Mouse (Mus musculus) adrenal gland (tissue): ENCODE measurements around the gene Fbxo7.
"Not testable (repeated sequence)": the region's sequence is repeated elsewhere in the genome, so short reads cannot be mapped to it uniquely, and the experiment has no call there.

Experiments used
- intact Hi-C: fragments of 180-260 bp; cut with DNase I; formaldehyde crosslinking; loops from one replicate; pipeline ENCODE4 v1.15.1; 2025
- long read RNA-seq, 2 experiments: library from polyadenylated mRNA; unstranded; transcript quantifications; one replicate each; pipeline ENCODE4 v2.0.0; 2020; ENCODE audit warnings: borderline replicate concordance in 1 of 2; ENCODE audit not compliant: insufficient replicate concordance in 1 of 2

Fbxo7 gene
- long read RNA-seq, experiment 1, full-length matches to known transcripts, result 32 of 35 reads
- long read RNA-seq, experiment 1, partial matches to known transcripts, result 1 of 35 reads
- long read RNA-seq, experiment 1, other reads (novel, unspliced or antisense), result 2 of 35 reads
- long read RNA-seq, experiment 2, full-length matches to known transcripts, result 20 of 25 reads
- long read RNA-seq, experiment 2, partial matches to known transcripts, result 2 of 25 reads
- long read RNA-seq, experiment 2, other reads (novel, unspliced or antisense), result 3 of 25 reads

- intact Hi-C loops, result loop anchor here (5.0 kb wide), 1 partner anchor 55 kb away; no protein-coding TSS in a partner anchor
Observed at GRCm38 (mm10) chr10:86021749-86022473, at the start of gene Fbxo7. Fbxo7 (plus strand) TSS chr10:86021972.

DNA sequence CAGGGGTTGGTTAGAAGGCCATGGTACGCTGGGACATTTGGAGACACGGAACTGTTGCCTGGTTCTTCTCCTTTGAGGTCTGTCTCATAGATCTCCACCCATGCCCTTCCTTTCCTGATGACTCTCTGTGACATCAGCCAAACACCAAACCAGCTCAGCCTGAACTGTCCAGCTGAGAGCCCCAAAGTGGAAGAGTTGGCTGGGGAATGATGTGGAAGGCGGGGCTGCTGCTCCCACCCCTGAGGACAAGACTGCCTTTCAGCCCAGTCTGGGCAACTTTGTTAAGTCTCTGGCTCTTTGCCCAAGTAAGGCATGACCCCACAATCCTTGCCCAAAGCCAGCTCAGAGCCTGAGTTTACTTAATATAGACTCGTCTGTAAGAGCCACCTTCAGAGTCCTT is 48.9 kb upstream of the Fbxo7 start:
- intact Hi-C loops, result no loop called here

- intact Hi-C loops, result no loop called here
Observed at GRCm38 (mm10) chr10:85989412-85990115, 32.2 kb upstream of the Fbxo7 start.

GRCm38 (mm10) chr10:85992412-85992811 is 29.4 kb upstream of the Fbxo7 start:
- intact Hi-C loops, result no loop called here

GRCm38 (mm10) chr10:85993836-85994235 is 27.9 kb upstream of the Fbxo7 start:
- intact Hi-C loops, result no loop called here

DNA sequence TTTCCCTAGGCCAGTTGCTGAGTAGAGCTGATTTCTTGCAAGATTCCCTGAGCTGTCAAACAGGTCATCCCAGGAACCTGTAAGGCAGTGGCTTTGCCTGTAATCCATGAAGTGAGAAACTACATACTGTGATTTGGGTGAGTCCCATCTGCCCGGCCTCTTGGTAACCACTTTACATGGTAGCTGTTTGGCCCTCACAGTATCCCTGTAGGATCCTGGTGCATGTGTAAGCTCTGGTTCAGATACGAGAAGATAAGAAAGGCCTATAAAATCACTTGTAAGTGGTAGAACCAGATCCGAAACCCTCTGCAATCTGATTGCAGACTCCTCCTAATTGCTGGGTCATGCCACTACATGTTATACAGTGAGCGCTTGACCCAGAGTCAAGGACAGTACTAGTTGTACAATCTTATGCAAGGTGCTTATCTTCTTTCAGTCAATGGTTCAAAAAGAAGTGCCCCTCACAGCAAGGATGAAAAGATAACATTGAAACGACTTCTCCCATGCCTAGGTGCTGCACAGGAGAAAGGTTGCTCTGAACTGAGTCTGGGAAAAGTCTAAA is 27.1 kb upstream of the Fbxo7 start:
- intact Hi-C loops, result no loop called here

GRCm38 (mm10) chr10:86000447-86000846 is 21.3 kb upstream of the Fbxo7 start:
- intact Hi-C loops, result no loop called here

GRCm38 (mm10) chr10:86006455-86006854 is 15.3 kb upstream of the Fbxo7 start:
- intact Hi-C loops, result no loop called here

DNA sequence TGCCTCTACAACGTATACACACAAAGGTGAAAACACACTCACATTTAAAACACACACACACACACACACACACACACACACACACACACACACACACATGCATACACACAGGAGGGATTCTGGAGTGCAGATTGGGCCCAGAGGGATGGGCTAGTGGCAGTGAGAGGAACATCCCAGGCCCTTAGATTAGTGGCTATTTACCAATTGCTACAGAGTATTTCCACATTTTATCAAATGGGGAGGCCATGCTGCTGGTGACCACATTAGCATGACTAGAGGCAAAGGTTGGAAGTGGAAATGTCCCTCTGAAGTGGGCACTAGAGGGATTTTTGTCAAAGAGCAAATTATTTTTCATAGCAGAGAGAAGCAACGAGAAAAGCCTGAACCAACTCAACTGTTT is 12.1 kb upstream of the Fbxo7 start:
- intact Hi-C loops, result no loop called here

DNA sequence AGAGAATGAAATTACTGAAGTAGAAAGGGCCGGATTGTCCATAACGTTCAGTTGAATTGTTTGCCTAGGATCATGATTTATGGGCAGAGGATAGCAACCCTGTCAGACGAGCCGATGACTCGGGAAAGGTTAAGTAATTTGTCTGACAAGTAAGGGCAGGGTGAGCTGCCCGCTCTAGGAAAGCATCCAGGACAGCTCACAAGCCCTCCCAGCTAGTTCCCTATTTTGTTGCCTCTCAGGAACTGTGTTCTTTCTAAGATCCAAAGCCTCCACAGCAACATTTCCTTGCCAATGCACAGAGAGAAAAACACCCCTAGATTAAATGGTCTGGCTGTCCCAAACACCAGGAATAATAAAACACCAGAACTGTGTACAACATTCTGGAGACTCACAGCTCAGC is 11.1 kb upstream of the Fbxo7 start:
- intact Hi-C loops, result no loop called here

- intact Hi-C loops, result no loop called here
Observed at GRCm38 (mm10) chr10:86011172-86011571, 10.6 kb upstream of the Fbxo7 start.

DNA sequence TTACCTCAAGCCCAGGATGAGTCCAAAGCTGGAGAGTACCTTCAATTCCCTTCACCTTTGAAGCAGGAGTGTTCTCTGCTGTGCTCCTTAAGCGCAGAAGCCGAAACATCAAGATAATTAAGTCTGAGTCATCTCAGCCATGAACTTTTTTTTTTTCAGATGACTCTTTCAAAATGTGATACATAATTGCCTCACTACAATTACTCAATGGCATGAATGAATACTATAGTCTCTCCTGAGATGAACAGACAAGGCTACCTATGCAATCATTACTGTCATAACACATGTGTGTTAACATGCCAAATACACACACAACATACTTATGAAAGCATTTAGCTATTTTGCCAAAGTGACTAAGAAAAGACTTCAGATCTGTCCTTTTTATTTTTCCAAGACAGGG is 10.0 kb upstream of the Fbxo7 start, which contains the start of gene Bpifc:
Gene Bpifc (minus strand): TSS at position 115 of the 400 bp plus-strand sequence.
- intact Hi-C loops, result no loop called here

- intact Hi-C loops, result no loop called here
Observed at GRCm38 (mm10) chr10:86017781-86018180, 4.0 kb upstream of the Fbxo7 start.

- intact Hi-C loops, result no loop called here
Observed at GRCm38 (mm10) chr10:86018813-86019212, 3.0 kb upstream of the Fbxo7 start.

GRCm38 (mm10) chr10:86021408-86021748 is 394 bp upstream of the Fbxo7 start:
- intact Hi-C loops, result loop anchor here (5.0 kb wide), 1 partner anchor 54 kb away; no protein-coding TSS in a partner anchor

DNA sequence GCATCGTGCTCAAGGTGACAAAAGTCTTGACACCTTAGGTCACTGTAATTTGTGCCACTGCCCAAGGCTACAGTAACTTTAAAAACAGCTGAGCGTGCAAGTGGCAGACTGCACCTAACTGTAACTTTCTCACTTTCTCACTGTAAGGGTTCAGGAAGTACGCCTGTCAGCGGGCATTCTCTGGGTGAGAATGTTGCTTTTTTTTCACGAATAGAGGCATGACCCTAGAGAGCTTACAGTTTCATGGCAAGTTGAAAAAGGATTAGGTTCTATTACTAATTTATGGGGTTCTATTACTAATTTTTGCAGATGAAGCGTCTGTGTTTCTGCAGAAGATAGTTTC is 673 bp downstream of the Fbxo7 start:
- intact Hi-C loops, result loop anchor here (5.0 kb wide), 1 partner anchor 55 kb away; no protein-coding TSS in a partner anchor

- intact Hi-C loops, result loop anchor here (5.0 kb wide), 1 partner anchor 56 kb away; no protein-coding TSS in a partner anchor
Observed at GRCm38 (mm10) chr10:86023149-86023548, 1.4 kb downstream of the Fbxo7 start.

- intact Hi-C loops, result no loop called here
Observed at GRCm38 (mm10) chr10:86025906-86026305, 4.1 kb downstream of the Fbxo7 start.

DNA sequence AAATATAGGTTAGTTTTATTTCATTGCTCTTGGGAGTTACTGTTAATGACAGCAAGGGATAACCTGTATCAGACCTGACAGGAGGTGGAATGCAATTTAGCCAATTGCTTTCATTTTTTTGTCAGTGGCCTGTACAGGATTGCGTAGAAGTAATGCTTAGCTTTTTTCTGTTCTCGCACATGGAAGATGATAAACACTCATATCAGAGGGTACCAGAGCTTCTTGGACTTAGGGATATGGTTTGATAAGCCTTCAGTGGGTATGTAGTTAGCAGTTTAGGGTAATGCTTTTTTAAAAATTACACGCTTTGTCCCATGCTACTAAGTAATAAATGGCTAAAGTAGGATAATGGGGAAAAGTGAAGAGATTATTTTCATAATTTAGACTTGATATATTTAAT is 4.6 kb downstream of the Fbxo7 start:
- intact Hi-C loops, result no loop called here

DNA sequence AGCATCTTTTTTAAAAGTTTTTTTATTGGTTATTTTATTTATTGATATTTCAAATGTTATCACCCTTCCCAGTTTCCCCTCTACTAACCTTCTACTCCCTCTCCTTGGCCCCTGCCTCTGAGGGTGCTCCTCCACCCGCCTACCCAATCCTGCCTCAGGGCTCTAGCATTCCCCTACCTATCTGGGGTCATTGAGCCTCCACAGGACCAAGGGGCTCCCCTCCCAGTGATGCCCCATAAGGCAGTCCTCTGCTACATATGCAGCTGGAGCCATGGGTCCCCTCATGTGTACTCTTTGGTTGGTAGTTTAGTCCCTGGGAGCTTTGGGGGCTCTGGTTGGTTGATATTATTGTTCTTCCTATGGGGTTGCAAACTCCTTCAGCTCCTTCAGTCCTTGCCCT is 5.0 kb downstream of the Fbxo7 start:
- intact Hi-C loops, result not testable (repeated sequence)

- intact Hi-C loops, result no loop called here
Observed at GRCm38 (mm10) chr10:86030743-86031142, 9.0 kb downstream of the Fbxo7 start.

GRCm38 (mm10) chr10:86032517-86032916 is 10.7 kb downstream of the Fbxo7 start:
- intact Hi-C loops, result no loop called here
